Mouse (Mus musculus) G1E (cell line): ENCODE results near the gene Ispd.

Experiments
- CTCF ChIP-seq: IDR thresholded peaks from 2 replicates; pipeline ENCODE4 v1.5.1; 2012; ENCODE audit warnings: low read depth, low read length, inconsistent platforms, mixed read lengths
- GATA1 ChIP-seq: IDR thresholded peaks from 2 replicates; pipeline ENCODE4 v1.6.1; 2012; ENCODE audit warnings: borderline replicate concordance, low read length, inconsistent platforms, mixed read lengths
- POLR2AphosphoS5 ChIP-seq: IDR thresholded peaks from 2 replicates; pipeline ENCODE4 v1.6.1; 2012; ENCODE audit warnings: low read depth, low read length, inconsistent platforms; ENCODE audit not compliant: insufficient replicate concordance
- TAL1 ChIP-seq: conservative IDR thresholded peaks from 2 replicates; pipeline ENCODE4 v1.6.1; 2012; ENCODE audit warnings: low read depth, low read length, inconsistent platforms, mixed read lengths

- TF ChIP-seq CTCF (no peak), TAL1 (no peak), POLR2AphosphoS5 (no peak), GATA1 (no peak)
These were observed 152.1 kb downstream of the Ispd start for GRCm38 (mm10) chr12:36533160-36533900.
